Mouse (Mus musculus) ES-Bruce4 (cell line): Measurements from ENCODE around the gene Ptprt. TPM values are rescaled to one million over a fixed set of nuclear protein-coding genes. Genes with fewer than 3 reads are reported as not detected.

ENCODE experiments used
- H3K27ac ChIP-seq: 2 replicates; pipeline ENCODE4 v1.5.1; 2012; ENCODE audit warnings: low read length, inconsistent platforms; ENCODE audit not compliant: insufficient read depth
- H3K27me3 ChIP-seq: 2 replicates; pipeline ENCODE4 v1.6.1; 2012; ENCODE audit warnings: mild to moderate bottlenecking, low read length, inconsistent platforms; ENCODE audit not compliant: control insufficient read depth, poor library complexity, insufficient read depth, severe bottlenecking
- H3K36me3 ChIP-seq: 2 replicates; pipeline ENCODE4 v1.6.1; 2012; ENCODE audit warnings: inconsistent platforms, mild to moderate bottlenecking, low read length, moderate library complexity; ENCODE audit not compliant: control insufficient read depth, poor library complexity, insufficient read depth, severe bottlenecking
- H3K4me1 ChIP-seq: one replicate; pipeline ENCODE4 v1.8.1; 2011; ENCODE audit warnings: low read length; ENCODE audit not compliant: control insufficient read depth, insufficient read depth
- H3K4me3 ChIP-seq: 2 replicates; pipeline ENCODE4 v1.5.1; 2011; ENCODE audit warnings: low read depth, mild to moderate bottlenecking, low read length
- H3K9ac ChIP-seq: 2 replicates; pipeline ENCODE4 v1.6.1; 2012; ENCODE audit warnings: low read depth, mild to moderate bottlenecking, inconsistent platforms; ENCODE audit not compliant: poor library complexity, severe bottlenecking
- H3K9me3 ChIP-seq: replicated peaks from 2 replicates; pipeline ENCODE4 v1.6.1; 2012; ENCODE audit warnings: mild to moderate bottlenecking, low read length, inconsistent platforms; ENCODE audit not compliant: control insufficient read depth, poor library complexity, insufficient read depth, severe bottlenecking
- CTCF ChIP-seq: IDR thresholded peaks from one replicate; pipeline ENCODE4 v1.8.1; 2011; ENCODE audit warnings: low read depth, low read length
- EP300 ChIP-seq: IDR thresholded peaks from 2 replicates; pipeline ENCODE4 v1.6.1; 2011; ENCODE audit warnings: low read depth, low read length; ENCODE audit not compliant: insufficient read depth
- POLR2A ChIP-seq: IDR thresholded peaks from one replicate; pipeline ENCODE4 v1.8.1; 2011; ENCODE audit warnings: low read length; ENCODE audit not compliant: insufficient read depth
- polyA plus RNA-seq: library from polyadenylated mRNA; stranded (reverse); fragments of >200 nt; gene quantifications from 2 replicates; pipeline ENCODE4 v1.2.4, GENCODE M21; 2011; ENCODE audit warnings: low read depth; ENCODE audit not compliant: missing spikeins, insufficient read depth, insufficient read length

Gene Ptprt
- polyA plus RNA-seq, 1 experiment, result 5.1 TPM

GRCm38 (mm10) chr2:162341846-162342245, 319.1 kb downstream of the Ptprt start:
- H3K4me3 ChIP-seq, result no peak overlapping the region
- no peaks in the 10 kb centered on the region for H3K27me3 ChIP-seq
- H3K9ac ChIP-seq, result no peak overlapping the region
- no peak for TF ChIP-seq EP300
- no peak for TF ChIP-seq CTCF
- no peak for TF ChIP-seq POLR2A
- H3K27ac ChIP-seq, result no peak overlapping the region
- H3K36me3 ChIP-seq, result no peaks in the 10 kb centered on the region
- H3K4me1 ChIP-seq, result no peaks in the 10 kb centered on the region
- H3K9me3 ChIP-seq, result no peaks in the 10 kb centered on the region

DNA sequence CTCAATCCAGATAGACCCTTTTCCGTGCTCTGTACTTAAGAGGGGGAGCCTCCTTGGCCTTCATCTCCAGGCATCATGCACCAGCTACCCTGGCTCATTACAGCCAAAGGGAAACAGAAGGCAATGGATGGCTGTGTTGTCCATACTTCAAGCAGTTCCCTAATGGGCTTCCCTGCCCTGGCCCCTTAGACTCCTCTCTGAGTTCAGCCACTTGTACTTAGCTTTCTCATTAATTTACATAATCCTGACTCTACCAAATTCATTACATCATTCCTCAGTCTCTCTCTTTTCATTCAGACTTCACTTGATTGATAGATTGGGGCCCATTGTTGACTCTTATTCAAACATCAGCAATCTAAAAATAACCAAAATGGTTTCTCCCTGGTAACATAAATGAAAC, 320.7 kb downstream of the Ptprt start:
- H3K4me3 ChIP-seq, result no peak overlapping the region
- no peaks in the 10 kb centered on the region for H3K4me1 ChIP-seq
- H3K9ac ChIP-seq, result no peak overlapping the region
- H3K27ac ChIP-seq, result no peak overlapping the region
- H3K27me3 ChIP-seq, result no peaks in the 10 kb centered on the region
- TF ChIP-seq CTCF (no peak), POLR2A (no peak), EP300 (no peak)
- no peaks in the 10 kb centered on the region for H3K36me3 ChIP-seq
- no peaks in the 10 kb centered on the region for H3K9me3 ChIP-seq

DNA sequence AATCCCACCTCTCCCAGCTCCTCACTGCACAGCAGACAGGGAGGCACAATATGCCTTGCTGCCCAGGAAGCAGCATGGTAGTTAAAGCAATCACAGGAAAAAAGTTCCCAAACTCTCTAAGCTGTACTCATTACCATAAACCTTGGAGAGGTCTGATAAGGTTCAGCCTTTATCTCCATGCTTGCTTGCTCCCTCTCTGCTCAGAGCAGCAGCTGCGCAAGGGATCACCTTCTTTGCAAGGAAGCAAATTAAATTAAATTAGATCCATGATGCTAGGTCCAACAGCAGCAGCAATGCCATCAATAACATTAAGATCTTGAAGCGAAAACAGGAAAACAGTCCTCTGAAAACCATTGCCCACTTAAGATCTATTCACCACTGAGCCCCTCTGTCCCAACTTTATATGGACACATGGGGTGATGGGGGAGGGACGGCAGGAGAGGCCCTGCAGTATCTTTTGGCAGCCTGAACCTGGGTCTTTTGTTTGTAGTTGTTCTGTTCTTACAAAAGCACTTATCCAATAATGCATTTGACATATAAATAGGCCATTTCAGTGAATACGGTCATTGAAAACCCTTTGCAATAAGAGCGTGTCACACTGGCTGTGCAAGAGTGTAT, 328.8 kb downstream of the Ptprt start:
- Histone ChIP-seq H3K27ac (no peak overlapping the region), H3K4me3 (no peak overlapping the region), H3K9ac (no peak overlapping the region), H3K4me1 (no peaks in the 10 kb centered on the region), H3K9me3 (no peaks in the 10 kb centered on the region), H3K36me3 (no peaks in the 10 kb centered on the region), H3K27me3 (no peaks in the 10 kb centered on the region)
- TF ChIP-seq POLR2A (no peak), EP300 (no peak), CTCF (no peak)

DNA sequence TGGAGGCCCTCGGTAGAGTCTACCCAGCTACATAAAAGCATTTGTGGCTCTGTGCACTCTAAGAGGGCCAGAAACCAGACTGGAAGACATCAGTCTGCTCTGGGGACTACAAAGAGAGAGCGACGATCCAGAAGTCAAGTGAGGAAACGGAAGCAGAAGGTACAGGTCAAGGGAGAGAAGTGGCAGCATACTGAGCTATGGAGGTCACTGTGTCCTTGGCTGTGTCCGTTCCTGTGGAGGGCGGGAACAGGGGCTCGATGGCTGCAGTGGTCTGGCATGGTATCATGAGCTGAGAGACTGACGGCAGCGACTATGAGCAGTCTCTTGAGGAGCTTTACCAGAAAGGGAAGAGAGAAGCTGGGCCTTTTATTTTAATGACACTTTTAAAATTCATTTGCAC, 331.5 kb downstream of the Ptprt start:
- Histone ChIP-seq H3K36me3 (no peaks in the 10 kb centered on the region), H3K9ac (no peak overlapping the region), H3K27me3 (no peaks in the 10 kb centered on the region), H3K4me1 (peaks cover 5% of the 10 kb centered on the region), H3K9me3 (no peaks in the 10 kb centered on the region), H3K27ac (no peak overlapping the region), H3K4me3 (no peak overlapping the region)
- no peak for TF ChIP-seq EP300
- TF ChIP-seq POLR2A, result no peak
- no peak for TF ChIP-seq CTCF

DNA sequence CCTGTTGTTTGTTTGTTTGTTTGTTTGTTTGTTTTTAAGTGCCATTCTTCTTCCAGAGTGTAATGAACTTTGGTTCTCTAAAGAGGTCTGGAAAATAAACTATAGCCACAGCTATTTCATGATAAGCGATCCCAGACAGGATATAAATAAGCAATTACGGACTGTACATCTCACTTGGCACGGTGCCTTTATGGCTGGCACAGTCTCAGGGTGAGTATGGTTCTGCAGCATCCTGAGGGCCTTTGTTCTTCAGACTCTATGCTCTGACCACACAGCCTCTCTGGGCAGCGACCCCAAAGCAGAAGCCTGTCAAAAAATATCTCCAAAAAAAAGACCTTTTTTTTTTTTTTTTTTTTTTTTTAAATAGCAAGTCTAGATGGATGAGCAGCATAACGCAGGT, 338.5 kb downstream of the Ptprt start:
- Histone ChIP-seq H3K9me3 (peaks cover 3% of the 10 kb centered on the region; the same call in 1 of the 2 replicates), H3K36me3 (no peaks in the 10 kb centered on the region), H3K27me3 (no peaks in the 10 kb centered on the region), H3K4me1 (peaks cover 5% of the 10 kb centered on the region), H3K9ac (no peak overlapping the region), H3K4me3 (no peak overlapping the region), H3K27ac (no peak overlapping the region)
- TF ChIP-seq CTCF (no peak), POLR2A (no peak), EP300 (no peak)

DNA sequence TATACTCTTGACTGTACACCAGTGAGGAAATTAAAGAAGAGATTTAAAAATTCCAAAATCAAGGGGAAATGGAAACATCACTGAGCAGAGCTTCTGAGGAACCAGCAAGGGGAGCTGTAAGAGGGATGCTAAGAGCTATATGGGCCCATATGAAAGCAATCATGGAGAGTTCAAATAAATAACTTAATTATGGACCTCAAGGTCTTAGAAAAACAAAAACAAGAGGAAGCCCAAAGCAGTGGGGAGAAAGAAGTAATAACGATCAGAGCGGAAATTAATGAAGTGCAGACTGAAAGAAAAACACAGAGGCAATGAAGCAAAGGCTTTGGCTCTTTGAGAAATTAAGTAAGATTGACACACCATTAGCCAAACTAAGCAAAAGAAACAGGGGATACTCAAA, 353.0 kb downstream of the Ptprt start:
- Histone ChIP-seq H3K36me3 (no peaks in the 10 kb centered on the region), H3K27me3 (no peaks in the 10 kb centered on the region), H3K9ac (no peak overlapping the region), H3K4me3 (no peak overlapping the region), H3K4me1 (no peaks in the 10 kb centered on the region), H3K9me3 (no peaks in the 10 kb centered on the region), H3K27ac (no peak overlapping the region)
- TF ChIP-seq CTCF, result no peak
- no peak for TF ChIP-seq POLR2A
- no peak for TF ChIP-seq EP300
